Mouse (Mus musculus) lung, postnatal 0 days (tissue): ENCODE results near the gene Fgfbp1. TPM values are rescaled to one million over a fixed set of nuclear protein-coding genes. Genes with fewer than 3 reads are reported as not detected.

Source experiments
- ATAC-seq: fragments of 200-750 bp; cut with Nextera tagmentation; 2 replicates; pipeline ENCODE4 v1.8.0; 2017; ENCODE audit warnings: moderate library complexity
- DNase-seq: peaks from one replicate; pipeline ENCODE4 v3.0.0-alpha.2; 2016; ENCODE audit warnings: low spot score
- H3K27ac ChIP-seq: fragments of 300-500 bp; sonication (generic); 2 replicates; pipeline ENCODE4 v1.5.1; 2014; ENCODE audit warnings: antibody characterized with exemption, mild to moderate bottlenecking, low read length, mixed read lengths
- H3K27me3 ChIP-seq: fragments of 300-500 bp; sonication (generic); replicated peaks from 2 replicates; pipeline ENCODE4 v1.6.1; 2014; ENCODE audit warnings: low read length, mixed read lengths; ENCODE audit not compliant: insufficient read depth
- H3K36me3 ChIP-seq: fragments of 300-500 bp; sonication (generic); 2 replicates; pipeline ENCODE4 v1.6.1; 2014; ENCODE audit warnings: low read length, mixed read lengths; ENCODE audit not compliant: insufficient read depth
- H3K4me1 ChIP-seq: fragments of 300-500 bp; sonication (generic); 2 replicates; pipeline ENCODE4 v1.6.1; 2014; ENCODE audit warnings: antibody characterized with exemption, low read depth, low read length, mixed read lengths; ENCODE audit not compliant: insufficient read depth
- H3K4me2 ChIP-seq: fragments of 300-500 bp; sonication (generic); replicated peaks from 2 replicates; pipeline ENCODE4 v1.6.1; 2014; ENCODE audit warnings: low read depth, mild to moderate bottlenecking, low read length, moderate library complexity, mixed read lengths
- H3K4me3 ChIP-seq: fragments of 300-500 bp; sonication (generic); 2 replicates; pipeline ENCODE4 v1.5.1; 2014; ENCODE audit warnings: low read depth, low read length
- H3K9ac ChIP-seq: fragments of 300-500 bp; sonication (generic); replicated peaks from 2 replicates; pipeline ENCODE4 v1.6.1; 2014; ENCODE audit warnings: low read depth, mild to moderate bottlenecking
- H3K9me3 ChIP-seq: fragments of 300-500 bp; sonication (generic); 2 replicates; pipeline ENCODE4 v1.6.1; 2016; ENCODE audit warnings: low read length, mixed read lengths
- CTCF ChIP-seq: IDR thresholded peaks from 2 replicates; pipeline ENCODE4 v1.5.1; 2016; ENCODE audit warnings: antibody characterized with exemption, mild to moderate bottlenecking
- EP300 ChIP-seq: IDR thresholded peaks from 2 replicates; pipeline ENCODE4 v1.6.1; 2016; ENCODE audit warnings: antibody characterized with exemption, mild to moderate bottlenecking, control low read depth
- WGBS: fragments of 180-500 bp; shearing (Covaris S2); extraction: QIAGEN DNeasy Blood & Tissue Kit; methylation state at CpG from one replicate; pipeline ENCODE4 v1.1.7; 2014; 5-methylcytosine and 5-hydroxymethylcytosine counted together
- polyA plus RNA-seq: library from polyadenylated mRNA; unstranded; fragments of >200 nt; fragmentation: Nextera tagmentation; extraction: Ambion mirVana; gene quantifications from 2 replicates; pipeline ENCODE4 v1.2.1, GENCODE M21; 2015

The Fgfbp1 gene
- polyA plus RNA-seq, 1 experiment from 2014 or later: 67.6 TPM

- ATAC-seq (peak; percentile 55), DNase-seq (peak; percentile 82)
- Histone ChIP-seq H3K9me3 (no peaks in the 10 kb centered on the region), H3K27ac (peak overlapping the region; percentile 84), H3K9ac (peak overlapping the region; percentile 23; the same call in 1 of the 2 replicates), H3K36me3 (no peaks in the 10 kb centered on the region), H3K27me3 (no peaks in the 10 kb centered on the region), H3K4me2 (peak overlapping the region; percentile 50), H3K4me3 (peak overlapping the region; percentile 25), H3K4me1 (peaks cover 5% of the 10 kb centered on the region; the same call in 1 of the 2 replicates)
- WGBS: 2% methylated on average over 8 of the region's 8 CpGs
- TF ChIP-seq EP300 (peak; percentile 65), CTCF (no peak)
Observed at GRCm38 (mm10) chr5:43948748-43949275, 32.8 kb downstream of the Fgfbp1 start.

- H3K27ac ChIP-seq: peak overlapping the region; percentile 84
- DNase-seq: peak; percentile 96
- no peaks in the 10 kb centered on the region for H3K36me3 ChIP-seq
- peak overlapping the region; percentile 25 for H3K4me3 ChIP-seq
- H3K4me2 ChIP-seq: peak overlapping the region; percentile 50
- WGBS: 3% methylated on average over 27 of the region's 27 CpGs
- no peaks in the 10 kb centered on the region for H3K9me3 ChIP-seq
- no peaks in the 10 kb centered on the region for H3K27me3 ChIP-seq
- peaks cover 5% of the 10 kb centered on the region; the same call in 1 of the 2 replicates for H3K4me1 ChIP-seq
- peak; percentile 99 for ATAC-seq
- TF ChIP-seq EP300 (peak; percentile 70), CTCF (no peak)
- no peak overlapping the region for H3K9ac ChIP-seq
Observed at GRCm38 (mm10) chr5:43948111-43948743, 33.4 kb downstream of the Fgfbp1 start.

- peak; percentile 9 for DNase-seq
- Histone ChIP-seq H3K9ac (no peak overlapping the region), H3K36me3 (no peaks in the 10 kb centered on the region), H3K4me2 (peak overlapping the region; percentile 50; the same call in 1 of the 2 replicates), H3K4me1 (peaks cover 5% of the 10 kb centered on the region; the same call in 1 of the 2 replicates), H3K9me3 (no peaks in the 10 kb centered on the region), H3K4me3 (no peak overlapping the region), H3K27ac (peak overlapping the region; percentile 84), H3K27me3 (no peaks in the 10 kb centered on the region)
- no peak for ATAC-seq
- 17% methylated on average over 9 of the region's 9 CpGs for WGBS
- no peak for TF ChIP-seq CTCF
- no peak for TF ChIP-seq EP300
Observed at GRCm38 (mm10) chr5:43947330-43947977, 34.1 kb downstream of the Fgfbp1 start.

GRCm38 (mm10) chr5:43933269-43933668, 48.3 kb downstream of the Fgfbp1 start:
- Histone ChIP-seq H3K4me1 (no peaks in the 10 kb centered on the region), H3K4me2 (no peak overlapping the region), H3K4me3 (no peak overlapping the region), H3K9ac (no peak overlapping the region), H3K9me3 (no peaks in the 10 kb centered on the region), H3K27me3 (no peaks in the 10 kb centered on the region), H3K27ac (no peak overlapping the region), H3K36me3 (no peaks in the 10 kb centered on the region)
- ATAC-seq (no peak), DNase-seq (no peak)
- TF ChIP-seq EP300: no peak
- no peak for TF ChIP-seq CTCF
- 27% methylated on average over 2 of the region's 2 CpGs for WGBS

Other genes starting within 250 kb of the Fgfbp1 start
- gene Bst1, start 162.9 kb downstream of the Fgfbp1 start, polyA plus RNA-seq: 7.1 and 8.4 TPM in 2 replicates
- gene Fbxl5, start 160.1 kb downstream of the Fgfbp1 start, polyA plus RNA-seq: 73.0 and 81.1 TPM in 2 replicates
- gene Cd38, start 113.2 kb downstream of the Fgfbp1 start, polyA plus RNA-seq: 33.0 and 42.2 TPM in 2 replicates
- not detected in 2 replicates for gene Gm7879, start 68.6 kb downstream of the Fgfbp1 start, polyA plus RNA-seq
- gene Prom1, start 120.3 kb upstream of the Fgfbp1 start, polyA plus RNA-seq: 22.8 and 22.9 TPM in 2 replicates
- 31.3 and 31.8 TPM in 2 replicates for gene Tapt1, start 244.8 kb upstream of the Fgfbp1 start, polyA plus RNA-seq